1 mouse cellular context compared by ENCODE assay signal in the genomic region with DNA sequence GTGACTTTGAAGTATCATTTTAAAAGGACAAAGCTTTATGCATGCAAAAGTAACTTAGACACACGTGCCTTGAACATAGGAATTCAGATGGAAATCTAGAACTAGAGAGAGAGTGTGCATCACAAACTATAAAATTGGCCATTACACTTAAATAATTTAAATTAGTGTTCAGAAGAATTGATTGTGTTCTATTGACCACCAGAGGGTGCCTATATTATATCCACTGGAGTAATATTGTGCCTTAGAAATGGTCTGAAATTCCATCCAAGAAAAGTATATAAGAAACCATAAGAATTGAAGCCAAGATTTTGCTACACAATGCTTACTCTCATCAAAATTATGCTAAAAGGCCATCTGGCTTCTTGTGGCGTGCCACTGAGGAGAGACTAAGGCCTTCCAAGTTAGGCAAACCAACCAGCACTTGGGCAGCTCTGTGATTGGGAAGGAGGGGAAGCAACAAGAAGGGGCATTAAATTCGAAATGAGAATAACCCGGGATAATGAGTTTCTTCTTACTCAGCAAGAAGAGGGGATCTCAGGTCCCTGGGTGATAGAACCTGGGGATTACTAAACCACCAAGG.
TF ChIP-seq lines count a peak whose summit lies in the region.

No protein-coding gene starts in this region.

TF ChIP-seq in MEL, 35 proteins besides CTCF, POLR2A, EP300 and RAD21 (continued from another document):
- TF ChIP-seq GATA1 (IDR thresholded peaks at IDR 0.05; ENCODE audit: low read depth, low read length): no peak
